Mouse (Mus musculus) lung, postnatal 0 days (tissue): ENCODE results near the gene Hoxd10.

Experiments
- CTCF ChIP-seq: IDR thresholded peaks from 2 replicates; pipeline ENCODE4 v1.5.1; 2016; ENCODE audit warnings: antibody characterized with exemption, mild to moderate bottlenecking
- EP300 ChIP-seq: IDR thresholded peaks from 2 replicates; pipeline ENCODE4 v1.6.1; 2016; ENCODE audit warnings: antibody characterized with exemption, mild to moderate bottlenecking, control low read depth

DNA sequence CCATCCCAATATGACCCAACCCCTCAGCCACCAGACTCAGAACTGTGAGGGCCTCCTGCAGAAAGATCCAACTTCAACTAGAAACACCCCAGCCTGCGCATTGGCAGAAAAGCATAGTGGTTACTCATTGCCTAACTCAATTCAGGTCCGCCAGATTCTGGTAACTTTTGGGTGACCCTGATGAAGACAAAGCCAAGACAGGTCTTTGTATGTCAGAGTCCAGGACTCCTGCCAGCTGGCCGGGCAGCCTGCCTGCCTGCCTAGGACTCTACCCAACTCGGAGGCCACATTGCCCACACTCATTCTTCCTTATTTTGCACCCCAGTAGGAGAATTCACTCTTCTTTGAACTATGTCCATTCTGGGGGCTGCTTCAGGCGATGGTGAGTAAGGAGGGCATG, 34.8 kb downstream of the Hoxd10 start, which contains the start of gene Gm28230:
- TF ChIP-seq CTCF (no peak), EP300 (no peak)
